Mouse (Mus musculus): ENCODE data around the gene Art3. TPM values are rescaled to one million over a fixed set of nuclear protein-coding genes. Genes with fewer than 3 reads are reported as not detected.

Art3 gene
- total RNA-seq, 1 experiment from 2014 or later = not detected

DNA sequence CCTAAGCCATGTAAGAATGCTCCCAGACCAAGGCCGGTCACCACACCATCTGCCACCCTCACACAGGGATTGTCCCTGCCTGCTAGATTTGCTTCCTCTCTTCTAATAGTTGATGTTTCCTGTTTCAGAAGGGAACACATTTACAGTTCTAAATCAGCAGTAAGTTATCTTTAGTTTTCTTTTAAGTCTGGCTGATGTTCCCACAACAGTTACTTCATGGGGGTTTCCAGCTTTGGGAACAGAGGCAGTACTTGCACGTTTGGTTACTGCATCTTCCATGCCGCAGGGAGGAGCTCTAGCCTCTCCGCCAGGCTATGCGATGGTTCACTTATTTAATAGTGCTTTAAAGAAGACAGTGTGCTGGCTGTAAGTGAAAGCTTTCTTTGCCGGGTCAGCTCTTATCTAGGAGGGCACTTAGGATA lies 43.1 kb downstream of the Art3 start:
- peak; percentile 75 for ATAC-seq (replicated peaks; ENCODE audit: low read depth, poor library complexity, severe bottlenecking)

DNA sequence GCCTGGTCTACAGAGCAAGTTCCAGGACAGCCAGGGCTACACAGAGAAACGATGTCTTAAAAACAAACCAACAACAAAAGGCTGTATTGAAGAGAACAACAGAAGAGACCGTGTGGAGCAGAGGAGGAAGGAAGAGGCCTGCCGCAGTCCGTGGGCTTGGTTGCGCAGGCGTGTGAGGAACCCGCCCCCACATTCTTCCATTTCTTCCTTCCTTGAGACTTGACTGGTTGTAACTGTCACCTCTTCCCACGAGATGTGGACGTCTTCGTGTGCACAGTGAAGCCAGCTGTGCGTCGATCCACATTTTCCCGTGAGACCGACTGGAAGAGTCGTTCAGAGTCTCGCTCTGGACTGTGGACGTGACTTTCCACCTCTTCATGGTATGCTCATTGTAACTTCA lies 43.7 kb downstream of the Art3 start:
- peak; percentile 81 for ATAC-seq (replicated peaks; ENCODE audit: low read depth, poor library complexity, severe bottlenecking)

DNA sequence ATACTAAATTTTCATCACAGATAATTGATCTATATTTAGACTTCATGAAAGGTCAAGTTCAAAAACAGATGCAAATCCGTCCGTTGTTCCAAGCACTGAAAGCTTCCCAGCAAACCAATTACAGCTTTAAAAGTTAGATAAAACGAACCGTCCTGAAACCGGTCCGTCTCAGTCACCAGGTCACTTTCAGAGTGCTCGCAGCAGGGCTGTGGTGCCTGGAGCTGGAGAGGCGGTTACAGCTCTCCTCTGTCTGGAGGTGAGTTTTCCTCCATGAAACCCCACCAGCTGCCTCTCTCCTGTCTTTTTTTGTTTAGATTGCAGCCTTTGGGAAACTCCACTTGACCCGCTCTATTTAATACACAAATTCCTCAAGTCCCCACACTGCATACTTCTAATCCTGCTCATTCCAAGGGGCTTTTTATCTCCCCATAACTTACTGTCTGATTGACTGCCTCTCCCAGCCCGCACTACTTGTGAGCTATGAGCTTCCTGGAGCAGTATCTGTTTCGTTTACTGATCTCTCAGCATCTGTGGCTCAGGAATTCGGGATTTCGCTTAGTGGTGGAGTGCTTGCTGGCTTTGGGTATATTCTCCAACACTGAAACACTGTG lies 45.3 kb downstream of the Art3 start:
- no peak for ATAC-seq (replicated peaks; ENCODE audit: low read depth, poor library complexity, severe bottlenecking)

DNA sequence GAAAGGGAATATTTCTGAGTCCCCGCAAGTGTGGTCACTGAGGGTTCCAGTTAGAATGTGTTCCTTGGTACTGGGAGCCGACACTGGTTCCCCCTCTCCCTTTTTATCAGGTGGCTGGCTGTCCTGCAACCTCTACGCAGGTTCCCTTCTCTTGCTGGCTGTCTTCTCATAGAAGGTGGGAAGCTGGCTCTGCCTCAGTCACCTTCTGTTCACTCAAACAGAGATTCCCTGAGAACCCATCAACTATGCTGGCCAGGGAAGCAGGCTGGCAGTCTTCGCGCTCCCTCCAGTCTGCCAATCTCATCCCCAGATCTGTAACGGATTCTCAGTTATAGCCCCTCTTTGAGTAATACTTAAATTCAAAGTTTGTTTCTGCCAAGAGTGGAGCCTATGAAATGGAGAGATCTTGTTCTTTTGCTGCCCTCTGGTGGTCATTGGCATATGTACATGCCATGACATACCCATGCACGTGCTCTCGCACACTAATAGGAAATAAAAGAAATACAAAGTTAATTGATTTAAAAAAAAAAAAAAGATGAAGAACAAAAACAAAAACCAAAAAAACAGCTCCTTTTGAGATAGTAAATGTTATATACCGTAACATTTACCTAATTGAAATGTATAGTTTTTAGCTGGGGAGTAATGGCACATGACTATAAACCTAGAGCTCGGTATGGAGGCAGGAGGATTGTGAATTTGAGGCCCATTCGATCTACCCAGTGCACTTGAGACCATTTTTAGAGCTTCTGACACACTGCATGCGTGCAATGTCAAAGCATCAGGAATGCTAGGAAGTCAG lies 50.1 kb downstream of the Art3 start:
- peak; percentile 90 for ATAC-seq (replicated peaks; ENCODE audit: low read depth, poor library complexity, severe bottlenecking)

GRCm38 (mm10) chr5:92382349-92382679 lies 50.7 kb downstream of the Art3 start:
- no peak for ATAC-seq (replicated peaks; ENCODE audit: low read depth, poor library complexity, severe bottlenecking)

DNA sequence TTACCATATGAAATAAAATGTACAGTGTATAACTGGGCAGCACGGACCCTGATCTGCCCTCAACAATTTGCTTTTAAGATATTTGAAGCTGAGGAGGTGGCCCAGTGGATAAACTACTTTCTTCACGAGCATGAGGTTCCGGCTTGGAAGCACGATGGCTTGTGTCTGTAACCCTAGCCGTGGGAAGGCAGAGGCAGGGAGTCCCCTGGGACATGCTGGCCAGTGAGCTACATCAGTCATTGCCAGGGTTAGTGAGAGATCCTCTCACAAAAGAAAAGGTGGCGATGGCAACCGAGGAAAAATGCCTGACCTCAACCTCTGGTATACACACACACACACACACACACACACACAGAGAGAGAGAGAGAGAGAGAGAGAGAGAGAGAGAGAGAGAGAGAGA lies 52.1 kb downstream of the Art3 start:
- no peak for ATAC-seq (replicated peaks; ENCODE audit: low read depth, poor library complexity, severe bottlenecking)

DNA sequence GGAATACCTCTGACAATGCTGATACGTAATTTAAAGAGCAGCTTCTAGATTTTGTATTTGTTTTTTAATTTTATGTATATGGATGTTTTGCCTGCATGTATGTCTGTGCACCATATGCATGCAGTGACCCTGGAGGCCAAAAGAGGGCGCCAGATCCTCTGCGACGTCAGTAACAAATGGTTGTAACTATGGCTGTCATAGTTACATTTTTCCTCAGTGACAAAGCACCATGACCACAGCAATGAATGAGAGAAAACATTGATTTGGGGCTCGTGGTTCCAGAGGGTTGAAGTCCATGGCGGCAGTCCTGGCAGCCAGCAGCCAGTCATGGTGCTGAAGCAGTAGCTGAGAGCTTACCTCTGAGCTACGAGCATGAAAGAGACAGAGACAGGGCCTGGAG lies 53.2 kb downstream of the Art3 start:
- ATAC-seq (replicated peaks; ENCODE audit: low read depth, poor library complexity, severe bottlenecking) = peak; percentile 69

DNA sequence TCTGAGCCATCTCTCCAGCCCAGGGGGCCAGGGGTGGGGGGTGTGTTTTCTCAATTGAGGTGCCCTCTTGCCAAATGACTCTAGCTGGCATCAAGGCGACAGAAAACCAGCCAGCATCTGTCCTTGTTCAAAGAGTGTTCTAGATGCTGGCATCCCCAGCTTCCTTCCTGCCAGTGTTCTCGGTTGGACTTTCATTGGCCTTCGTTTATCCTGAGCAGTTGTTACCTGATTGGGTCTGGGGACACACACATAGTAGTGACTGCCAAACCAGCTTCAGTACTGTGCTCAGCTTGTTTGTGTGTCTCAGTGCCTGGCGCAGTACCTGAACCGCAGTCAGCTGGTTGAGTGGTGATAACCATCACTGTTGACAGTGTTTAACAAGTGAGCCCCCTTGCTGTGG lies 54.5 kb downstream of the Art3 start:
- no peak for ATAC-seq (replicated peaks; ENCODE audit: low read depth, poor library complexity, severe bottlenecking)

GRCm38 (mm10) chr5:92386643-92387042 lies 55.0 kb downstream of the Art3 start:
- ATAC-seq (replicated peaks; ENCODE audit: low read depth, poor library complexity, severe bottlenecking) = peak; percentile 62

DNA sequence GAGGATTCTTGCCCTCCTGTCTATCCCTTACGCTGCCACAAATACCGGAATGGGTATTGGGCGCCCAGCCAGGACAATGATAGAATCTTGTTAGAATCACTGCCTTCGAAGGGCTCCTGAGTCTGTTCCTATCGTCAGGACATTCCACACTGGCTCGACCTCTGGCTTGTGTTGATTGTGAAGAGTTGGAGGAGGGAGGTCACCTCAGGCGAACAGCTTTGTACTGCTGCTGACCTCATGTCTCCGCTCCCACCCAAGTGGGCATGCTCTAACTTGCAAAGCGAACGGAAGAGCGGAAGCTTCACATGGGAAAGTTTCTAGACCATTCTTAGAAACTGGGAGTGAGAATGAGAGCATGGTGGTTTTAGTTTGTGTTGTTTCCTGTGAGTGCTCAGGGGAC lies 55.8 kb downstream of the Art3 start:
- no peak for ATAC-seq (replicated peaks; ENCODE audit: low read depth, poor library complexity, severe bottlenecking)

DNA sequence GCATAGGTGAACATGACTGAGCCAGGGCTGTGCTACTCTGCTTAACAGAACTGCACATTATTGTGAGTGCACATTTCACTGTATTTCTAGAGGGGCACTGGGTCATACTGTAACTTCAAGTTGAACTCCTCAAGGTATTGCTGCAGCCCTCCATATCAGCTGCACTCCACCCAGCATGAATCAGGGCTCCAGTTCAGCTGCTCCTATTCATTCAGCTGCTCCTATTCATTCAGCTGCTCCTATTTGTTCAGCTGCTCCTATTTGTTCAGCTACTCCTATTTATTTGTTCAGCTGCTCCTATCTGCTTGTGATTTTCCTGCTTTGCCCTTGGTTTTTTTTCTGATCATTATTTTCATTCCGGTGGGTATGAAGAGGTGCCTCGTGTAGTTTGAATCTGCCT lies 58.4 kb downstream of the Art3 start:
- no peak for ATAC-seq (replicated peaks; ENCODE audit: low read depth, poor library complexity, severe bottlenecking)

- no peak for ATAC-seq (replicated peaks; ENCODE audit: low read depth, poor library complexity, severe bottlenecking)
These were observed 59.0 kb downstream of the Art3 start for GRCm38 (mm10) chr5:92390615-92391014.

- ATAC-seq (replicated peaks; ENCODE audit: low read depth, poor library complexity, severe bottlenecking) = peak; percentile 31; the same call in 1 of the 2 replicates
These were observed 60.9 kb downstream of the Art3 start for GRCm38 (mm10) chr5:92392542-92392941.

DNA sequence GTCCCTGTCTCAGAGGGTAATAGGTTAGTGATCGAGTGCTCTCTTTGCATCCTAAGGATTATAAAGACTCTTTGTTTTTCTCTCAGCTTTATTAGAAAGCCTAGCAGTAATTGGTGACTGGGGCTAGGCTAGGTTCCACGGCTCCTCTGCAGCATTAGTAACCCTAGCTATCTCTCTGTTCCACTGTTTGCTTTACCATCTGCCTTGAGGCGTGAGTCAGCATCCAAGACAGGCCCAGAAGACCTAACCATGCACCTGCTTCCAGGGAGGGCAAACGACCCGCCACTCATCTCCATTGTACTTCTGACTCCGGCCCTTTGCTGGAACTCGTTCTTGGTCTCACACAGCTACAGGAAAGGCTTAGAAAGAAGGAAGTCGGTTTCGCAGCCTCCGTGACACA lies 62.2 kb downstream of the Art3 start:
- peak; percentile 53 for ATAC-seq (replicated peaks; ENCODE audit: low read depth, poor library complexity, severe bottlenecking)

- no peak for ATAC-seq (replicated peaks; ENCODE audit: low read depth, poor library complexity, severe bottlenecking)
These were observed 64.1 kb downstream of the Art3 start for GRCm38 (mm10) chr5:92395764-92396163.

- no peak; the same call in 1 of the 2 replicates for ATAC-seq (replicated peaks; ENCODE audit: low read depth, poor library complexity, severe bottlenecking)
These were observed 64.8 kb downstream of the Art3 start for GRCm38 (mm10) chr5:92396476-92396875.

GRCm38 (mm10) chr5:92398153-92398552 lies 66.5 kb downstream of the Art3 start:
- ATAC-seq (replicated peaks; ENCODE audit: low read depth, poor library complexity, severe bottlenecking) = peak; percentile 97

GRCm38 (mm10) chr5:92402816-92403215 lies 71.2 kb downstream of the Art3 start:
- ATAC-seq (replicated peaks; ENCODE audit: low read depth, poor library complexity, severe bottlenecking) = no peak

DNA sequence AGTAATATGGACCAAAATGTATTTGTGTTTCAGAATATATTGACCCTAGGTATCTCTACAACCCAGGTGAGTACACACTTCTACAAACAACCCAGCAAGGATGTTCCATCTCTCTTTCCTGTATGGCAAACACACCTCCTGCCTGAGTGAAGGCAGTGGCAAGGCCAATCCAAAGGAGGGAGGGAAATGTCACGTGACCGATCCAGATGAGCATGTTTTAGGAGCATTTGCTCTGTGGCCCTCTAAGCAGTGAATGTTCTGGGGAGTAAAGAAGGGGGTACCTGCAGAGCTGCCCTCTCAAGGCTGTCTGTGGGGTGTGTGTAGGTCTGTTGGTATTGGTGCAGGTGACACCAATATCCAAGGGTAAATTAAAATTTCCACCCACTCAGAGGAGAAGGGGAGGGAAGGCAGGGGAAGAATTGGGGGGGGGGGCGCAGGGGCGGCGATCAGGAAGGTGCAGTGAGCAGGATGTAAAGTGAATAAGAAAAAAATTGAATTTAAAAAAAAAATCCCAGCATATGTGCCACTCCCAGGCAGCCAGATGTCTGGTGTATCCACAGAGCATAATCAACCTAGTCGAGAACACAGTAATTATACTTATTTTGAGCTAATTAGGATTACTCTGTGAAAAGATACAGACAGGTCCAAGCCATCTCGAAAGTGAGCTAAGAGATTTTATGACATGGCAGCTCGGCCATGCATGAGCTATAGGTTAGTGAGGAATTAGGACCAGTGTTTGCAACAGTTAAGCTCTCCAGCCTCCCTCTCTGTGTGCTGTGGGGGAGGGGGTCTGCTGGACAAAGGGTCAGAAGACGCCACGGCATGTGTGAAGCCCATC lies 72.2 kb downstream of the Art3 start:
- no peak for ATAC-seq (replicated peaks; ENCODE audit: low read depth, poor library complexity, severe bottlenecking)

DNA sequence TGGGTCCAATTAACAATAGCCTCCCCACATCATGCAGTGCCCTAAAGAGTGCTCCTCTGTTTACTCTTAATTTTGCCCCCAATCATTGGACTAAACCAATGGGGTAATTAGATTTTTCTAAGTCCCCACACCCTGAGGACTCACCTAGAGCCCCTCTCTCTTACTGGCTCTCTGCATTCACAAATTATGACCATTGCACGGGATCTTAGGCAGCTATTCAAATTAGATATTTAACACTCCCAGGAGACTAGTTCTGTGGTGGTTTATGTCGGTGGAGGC lies 72.7 kb downstream of the Art3 start:
- ATAC-seq (replicated peaks; ENCODE audit: low read depth, poor library complexity, severe bottlenecking) = no peak
